ENCODE assay signal across 12 mouse cellular contexts in genomic region chr3:111108982-111109381, GRCm38 (mm10).
"Had no signal": no experiment of that assay in that cellular context is flagged by ENCODE, and none has a peak within 500 bp of the region (broad histone marks: within the 10 kb centered on the region; RNA-seq: fewer than 3 reads in every experiment).

No protein-coding gene starts in this region.

- DNase-seq: kidney, adult 18-20 months; kidney, postnatal 10 days; kidney, postnatal 4 days; lung, embryonic 14.5 days; lung, postnatal 10 days; lung, postnatal 4 days; retina, postnatal 1 day; right cerebral cortex, postnatal 14 days; thymus, postnatal 4 days had no signal

- ATAC-seq: intestine, embryonic 15.5 days; liver, embryonic 12.5 days; midbrain, embryonic 15.5 days had no signal
